Mouse (Mus musculus) gastrocnemius, adult 2 months (tissue): ENCODE results near the gene Wdr20. TPM values are rescaled to one million over a fixed set of nuclear protein-coding genes. Genes with fewer than 3 reads are reported as not detected.

Experiments
- DNase-seq: peaks from one replicate; pipeline ENCODE4 v3.0.0; 2022
- H3K27ac ChIP-seq: fragments of 200-600 bp; 2 replicates; pipeline ENCODE4 v1.8.1; 2022; ENCODE audit warnings: mild to moderate bottlenecking
- H3K4me3 ChIP-seq: fragments of 200-600 bp; 2 replicates; pipeline ENCODE4 v1.8.1; 2022; ENCODE audit warnings: mild to moderate bottlenecking, moderate library complexity
- CTCF ChIP-seq: fragments of 200-600 bp; IDR thresholded peaks from 2 replicates; pipeline ENCODE4 v1.8.1; 2022; ENCODE audit warnings: antibody characterized with exemption, mild to moderate bottlenecking, moderate library complexity
- intact Hi-C: fragments of 180-260 bp; cut with DNase I; formaldehyde crosslinking; loops from one replicate; pipeline ENCODE4 v1.15.1; 2025
- total RNA-seq, 2 experiments: library from RNA; stranded (reverse); gene quantifications; 2 replicates each; pipeline ENCODE4 v1.2.3; 2021

Gene Wdr20
- total RNA-seq, 2 experiments from 2014 or later: 18.9 to 22.0 TPM

DNA sequence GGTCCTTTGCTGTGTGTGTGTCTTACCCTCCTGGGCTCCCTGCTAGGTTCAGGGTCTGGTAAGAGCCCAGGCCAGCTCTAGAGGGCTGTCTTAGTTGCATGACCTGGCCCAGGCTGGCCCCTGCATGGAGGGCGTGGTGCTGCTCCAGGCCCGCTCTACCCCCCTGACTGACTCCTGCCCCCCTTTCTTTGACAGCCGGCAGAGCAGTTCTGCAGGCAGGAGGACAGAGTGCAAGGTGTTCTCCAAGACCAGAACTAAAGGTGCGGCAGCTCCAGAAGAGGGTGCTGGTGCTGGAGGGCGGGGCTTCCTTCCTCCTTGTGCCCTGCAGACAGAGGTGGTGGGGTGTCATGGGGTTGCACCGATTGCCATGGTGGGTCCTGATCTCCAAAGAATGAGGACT, 59.0 kb downstream of the Wdr20 start:
- DNase-seq: no peak
- no peak for TF ChIP-seq CTCF
- no peak overlapping the region for H3K4me3 ChIP-seq
- H3K27ac ChIP-seq: no peak overlapping the region
- intact Hi-C loops: no loop called here

DNA sequence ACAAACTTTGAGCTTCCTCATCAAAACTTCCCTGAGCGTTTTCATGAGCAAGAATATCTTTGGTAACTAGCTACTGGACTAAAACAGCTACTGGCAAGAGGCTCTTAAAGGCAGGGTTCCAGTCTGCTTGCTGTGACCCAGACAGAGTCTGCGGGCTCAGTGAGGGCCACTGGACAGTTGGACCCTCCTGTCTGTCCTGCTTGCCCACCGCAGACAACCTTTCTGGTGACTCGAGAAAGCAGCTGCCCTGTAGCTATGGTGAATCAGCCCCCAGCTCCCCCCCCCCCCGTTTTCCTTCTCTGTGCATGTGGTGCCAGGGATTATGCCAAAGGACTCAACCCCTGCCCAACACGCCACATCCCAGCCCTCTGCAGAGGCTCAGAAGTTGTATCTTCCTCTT, 59.5 kb downstream of the Wdr20 start:
- H3K27ac ChIP-seq: peak overlapping the region; percentile 66
- intact Hi-C loops: no loop called here
- no peak overlapping the region for H3K4me3 ChIP-seq
- TF ChIP-seq CTCF: no peak
- no peak for DNase-seq

DNA sequence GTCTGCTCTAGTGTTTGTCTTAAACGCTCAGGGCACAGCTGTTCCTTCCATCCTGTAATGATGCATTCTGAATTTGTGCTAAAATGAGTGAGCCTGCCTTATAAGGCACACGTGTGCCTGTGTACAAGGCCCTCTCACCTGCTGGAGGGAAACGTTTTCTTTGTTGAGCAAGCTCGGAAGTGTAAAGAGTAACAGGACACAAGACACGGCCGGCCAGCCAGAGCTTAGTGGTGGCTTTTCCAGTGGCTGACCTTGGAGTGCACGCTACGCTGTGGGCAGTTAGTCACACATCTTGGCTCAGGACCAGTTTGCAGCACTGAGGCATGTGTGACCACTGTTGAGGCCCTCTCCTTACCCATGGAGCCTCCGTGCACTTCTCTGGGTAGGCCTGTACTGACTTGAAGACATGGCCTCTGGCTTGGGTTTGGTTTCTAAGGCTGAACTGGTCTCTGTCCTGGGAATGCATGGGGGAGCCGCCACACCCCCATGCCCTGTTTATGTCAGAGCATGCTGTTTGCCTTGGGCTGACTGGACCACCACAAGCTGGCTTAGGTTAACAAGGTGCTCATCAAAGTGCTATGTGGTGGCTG, 60.2 kb downstream of the Wdr20 start:
- DNase-seq: peak; percentile 43

DNA sequence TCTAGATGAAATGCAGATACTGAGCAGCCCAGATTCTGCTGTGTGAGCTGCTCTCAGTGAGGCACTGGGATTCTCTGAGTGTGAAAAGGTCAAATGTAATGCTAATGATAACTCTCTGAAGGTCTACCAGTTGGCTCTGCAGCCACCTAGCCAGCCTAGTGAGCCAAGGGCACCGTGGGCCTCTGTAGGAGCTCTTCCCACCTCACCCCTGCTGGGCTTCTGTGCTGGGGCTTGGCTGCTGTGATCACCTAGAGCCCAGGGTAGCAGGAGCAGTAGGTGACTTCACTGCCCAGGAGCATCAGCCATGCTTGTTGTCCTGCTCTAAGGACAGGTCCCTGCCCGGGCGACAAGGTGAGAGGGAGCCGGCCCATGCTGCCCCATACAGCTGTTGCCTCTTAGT, 61.5 kb downstream of the Wdr20 start:
- peak; percentile 54 for DNase-seq
- intact Hi-C loops: no loop called here
- H3K4me3 ChIP-seq: no peak overlapping the region
- peak overlapping the region; percentile 66 for H3K27ac ChIP-seq
- no peak for TF ChIP-seq CTCF

More for the DNA sequence above, 60.2 kb downstream of the Wdr20 start:
- intact Hi-C loops: no loop called here
- no peak for TF ChIP-seq CTCF
- no peak overlapping the region for H3K4me3 ChIP-seq
- H3K27ac ChIP-seq: peak overlapping the region; percentile 66

DNA sequence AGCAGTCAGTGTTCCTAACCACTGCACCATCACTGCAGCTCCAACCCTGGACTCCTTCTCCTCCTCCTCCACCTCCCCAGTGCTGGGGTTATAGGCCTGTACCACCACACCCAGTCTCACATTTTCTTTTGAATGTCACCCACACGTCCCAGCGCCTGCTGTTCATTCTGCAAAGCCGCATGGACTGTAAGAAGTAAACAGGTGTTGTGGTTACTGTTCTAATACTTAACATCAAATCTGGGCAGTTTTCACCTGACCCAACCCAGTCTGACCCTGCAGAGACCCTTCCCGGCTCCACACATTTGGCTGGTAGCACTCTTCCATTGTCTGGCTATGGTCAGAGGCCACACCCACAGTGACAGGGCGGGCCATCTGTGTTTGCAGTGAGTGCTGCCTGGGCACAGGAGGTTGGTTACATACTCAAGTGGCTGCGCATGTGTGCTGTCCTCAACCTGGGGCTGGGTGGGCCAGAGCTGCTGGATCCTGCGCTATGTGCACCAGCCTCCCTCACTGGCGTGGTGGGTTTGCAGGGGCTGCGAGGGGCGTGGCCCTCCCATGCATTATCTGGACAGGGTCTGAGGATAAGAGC, 64.2 kb downstream of the Wdr20 start:
- intact Hi-C loops: no loop called here
- peak overlapping the region; percentile 31; the same call in 1 of the 2 replicates for H3K27ac ChIP-seq
- no peak for DNase-seq

DNA sequence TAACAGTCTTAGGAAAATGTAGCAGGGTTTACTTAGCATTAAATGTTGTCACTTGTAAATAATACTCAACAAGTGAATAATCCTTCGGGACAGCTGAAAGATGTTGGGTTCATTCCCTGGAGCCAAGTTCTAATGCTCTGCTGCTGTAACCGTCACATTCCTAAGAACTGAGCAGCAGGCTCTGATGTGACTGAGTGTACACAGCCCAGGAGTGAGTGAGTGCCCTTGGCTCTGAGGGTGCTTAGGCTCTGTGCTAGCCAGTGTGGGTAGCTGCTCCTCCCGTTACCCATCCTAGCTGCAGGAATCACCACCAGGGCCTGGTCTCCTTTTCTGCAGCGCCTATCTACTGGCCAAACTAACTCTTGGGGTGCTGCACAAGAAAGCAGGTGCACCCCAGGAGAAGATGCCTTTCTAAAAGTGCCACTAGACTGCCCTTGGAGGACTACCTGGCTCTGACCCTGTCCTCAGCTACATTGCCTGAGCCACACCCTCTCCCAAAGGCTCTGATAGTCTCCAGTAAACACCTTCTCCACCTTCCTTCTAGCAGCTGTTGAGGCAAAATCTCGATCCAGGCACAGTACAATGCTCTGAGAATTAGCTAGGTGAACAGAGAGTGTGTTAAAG, 65.0 kb downstream of the Wdr20 start:
- Histone ChIP-seq H3K4me3 (no peak overlapping the region), H3K27ac (peak overlapping the region; percentile 38; the same call in 1 of the 2 replicates)
- intact Hi-C loops: no loop called here
- DNase-seq: no peak
- no peak for TF ChIP-seq CTCF

More for the DNA sequence above, 64.2 kb downstream of the Wdr20 start:
- H3K4me3 ChIP-seq: no peak overlapping the region
- TF ChIP-seq CTCF: no peak

DNA sequence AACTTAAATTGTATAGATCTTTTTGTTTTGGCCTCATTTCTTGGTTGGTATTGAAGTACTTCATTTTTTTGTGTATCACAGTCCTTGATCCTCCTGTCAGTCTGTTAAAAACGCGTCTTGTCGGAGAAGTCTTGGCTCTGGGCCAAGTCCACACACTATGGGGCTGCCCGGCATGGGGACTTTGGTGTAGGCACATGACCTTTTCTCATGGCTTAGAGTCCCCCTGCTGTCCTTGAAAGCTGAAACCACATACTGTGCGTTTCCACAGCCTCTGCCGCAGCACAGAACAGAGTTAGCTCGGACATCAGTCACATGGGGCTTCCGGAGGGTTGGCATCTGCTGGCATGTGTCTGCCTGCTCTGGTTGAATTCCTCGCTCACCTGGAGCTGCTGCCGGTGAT, 66.5 kb downstream of the Wdr20 start:
- H3K27ac ChIP-seq: no peak overlapping the region
- intact Hi-C loops: no loop called here
- no peak for DNase-seq
- H3K4me3 ChIP-seq: no peak overlapping the region
- no peak for TF ChIP-seq CTCF

DNA sequence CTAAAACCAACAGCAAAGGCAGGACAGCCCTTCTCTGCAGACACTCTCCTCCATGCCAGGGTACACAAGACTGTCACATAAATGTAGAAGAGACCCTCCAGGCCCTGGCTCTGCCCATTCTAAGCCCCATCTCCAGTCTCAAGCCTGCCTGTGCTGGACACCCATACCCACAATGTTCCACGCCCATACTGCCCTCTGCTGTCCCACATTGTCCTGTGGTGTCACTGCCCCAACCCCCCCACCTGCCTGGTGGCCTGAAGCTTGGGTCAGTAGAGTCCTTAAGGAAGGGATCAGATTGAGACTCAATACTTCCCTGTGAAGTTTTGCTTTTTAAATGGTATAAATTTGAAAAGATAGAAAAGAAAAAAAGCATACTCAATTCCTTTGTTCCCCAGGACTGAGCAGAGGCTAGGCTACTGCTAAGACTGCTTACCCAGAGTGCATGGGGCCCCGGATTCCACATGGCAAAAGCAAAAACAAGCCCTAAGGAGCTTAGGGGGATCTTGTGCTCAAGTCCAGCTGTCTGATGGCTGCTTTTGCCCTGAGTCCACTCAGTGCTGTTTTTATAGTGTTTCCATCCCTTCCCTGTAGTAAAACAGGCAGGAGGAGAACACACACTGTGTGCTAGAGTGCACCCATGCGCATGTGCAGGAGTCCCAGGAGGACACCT, 68.7 kb downstream of the Wdr20 start:
- intact Hi-C loops: loop anchor here (5.0 kb wide), 1 partner anchor 69 kb away; the partner anchor contains the start of gene Wdr20
- Histone ChIP-seq H3K4me3 (no peak overlapping the region), H3K27ac (no peak overlapping the region)
- peak; percentile 61 for DNase-seq
- peak; percentile 64 for TF ChIP-seq CTCF

DNA sequence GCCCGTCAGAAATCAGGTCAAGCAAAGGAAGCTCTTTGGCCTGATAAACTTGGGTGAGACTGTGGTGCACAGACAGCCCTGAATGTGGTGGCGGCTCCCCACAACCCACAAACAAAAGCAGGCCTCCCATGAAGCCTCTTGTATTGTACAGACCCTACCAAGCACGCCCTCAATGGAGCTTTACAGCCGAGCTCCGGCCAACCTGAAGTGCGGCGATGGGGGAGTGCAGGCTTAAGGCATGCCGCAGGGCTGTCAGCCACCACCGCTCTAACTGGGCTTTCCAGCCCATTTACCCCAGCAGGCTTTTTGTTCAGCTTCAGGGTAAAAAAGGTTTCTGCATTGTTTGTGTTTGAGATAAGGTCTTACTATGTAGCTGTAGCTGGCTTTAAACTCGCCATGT, 70.7 kb downstream of the Wdr20 start:
- no peak for DNase-seq
- no peak for TF ChIP-seq CTCF
- no peak overlapping the region for H3K4me3 ChIP-seq
- no peak overlapping the region for H3K27ac ChIP-seq
- intact Hi-C loops: loop anchor here (5.0 kb wide), 1 partner anchor 71 kb away; the partner anchor contains the start of gene Wdr20

DNA sequence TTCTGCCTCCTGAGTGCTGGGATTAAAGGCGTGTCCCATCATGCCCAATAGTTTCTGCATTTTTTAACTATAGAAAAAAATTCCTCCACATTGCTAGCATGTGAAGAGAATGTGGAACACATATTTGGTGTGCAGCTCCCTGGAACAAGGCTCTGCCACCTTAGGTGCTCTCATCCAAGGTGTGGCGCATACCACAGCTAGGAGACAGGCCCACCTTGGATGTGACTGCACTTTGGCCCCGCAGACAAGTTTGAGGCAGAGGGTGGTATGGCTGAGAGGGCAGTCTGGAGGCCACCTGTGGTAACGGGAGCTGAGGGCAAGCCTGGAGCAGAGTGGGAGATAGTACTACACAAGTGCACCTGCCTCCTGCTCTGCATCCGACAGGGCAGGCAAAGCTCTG, 71.1 kb downstream of the Wdr20 start:
- Histone ChIP-seq H3K27ac (no peak overlapping the region), H3K4me3 (no peak overlapping the region)
- intact Hi-C loops: loop anchor here (5.0 kb wide), 1 partner anchor 72 kb away; the partner anchor contains the start of gene Wdr20
- no peak for DNase-seq
- no peak for TF ChIP-seq CTCF

DNA sequence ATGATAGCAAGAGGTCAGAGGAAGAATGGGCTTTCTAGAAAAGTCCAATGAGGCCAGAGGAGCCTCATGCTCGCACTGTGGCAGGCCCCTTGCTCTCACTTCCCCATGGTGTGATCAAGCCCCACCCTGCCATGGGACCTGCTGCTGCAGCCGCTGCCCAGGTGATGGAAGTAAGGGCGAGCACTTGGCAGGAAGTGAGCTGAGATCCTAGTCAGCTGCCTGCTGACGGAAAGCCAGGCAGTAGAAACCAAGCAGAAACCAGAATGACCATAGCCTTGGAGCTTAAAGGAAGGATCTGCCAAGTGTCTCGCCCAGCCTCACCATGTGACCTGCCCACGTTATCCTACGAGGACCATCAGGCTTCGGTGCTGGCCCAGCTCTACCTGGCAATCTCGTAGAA, 75.4 kb downstream of the Wdr20 start:
- TF ChIP-seq CTCF: no peak
- Histone ChIP-seq H3K4me3 (no peak overlapping the region), H3K27ac (no peak overlapping the region)
- intact Hi-C loops: no loop called here
- DNase-seq: no peak

DNA sequence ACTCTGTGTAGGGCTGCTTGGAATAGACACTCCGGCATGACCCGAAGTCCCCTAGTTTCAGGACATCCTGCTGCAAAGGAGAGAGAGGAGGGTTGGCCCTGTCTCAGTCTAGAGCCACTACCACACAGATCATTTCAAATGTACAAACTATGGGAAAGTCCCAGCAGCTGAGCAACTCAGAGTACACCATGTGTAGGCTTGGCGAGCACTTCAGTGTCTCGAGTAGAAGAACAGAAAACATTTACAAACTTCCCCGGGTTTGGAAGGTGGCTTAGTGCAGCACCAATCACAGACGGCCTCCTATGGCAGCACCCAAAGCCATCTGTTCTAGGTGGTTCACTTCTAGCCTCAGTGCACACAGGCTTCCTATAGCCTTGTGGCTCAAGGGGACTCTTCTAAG, 75.9 kb downstream of the Wdr20 start:
- intact Hi-C loops: no loop called here
- DNase-seq: no peak
- no peak overlapping the region for H3K4me3 ChIP-seq
- no peak overlapping the region for H3K27ac ChIP-seq
- no peak for TF ChIP-seq CTCF

DNA sequence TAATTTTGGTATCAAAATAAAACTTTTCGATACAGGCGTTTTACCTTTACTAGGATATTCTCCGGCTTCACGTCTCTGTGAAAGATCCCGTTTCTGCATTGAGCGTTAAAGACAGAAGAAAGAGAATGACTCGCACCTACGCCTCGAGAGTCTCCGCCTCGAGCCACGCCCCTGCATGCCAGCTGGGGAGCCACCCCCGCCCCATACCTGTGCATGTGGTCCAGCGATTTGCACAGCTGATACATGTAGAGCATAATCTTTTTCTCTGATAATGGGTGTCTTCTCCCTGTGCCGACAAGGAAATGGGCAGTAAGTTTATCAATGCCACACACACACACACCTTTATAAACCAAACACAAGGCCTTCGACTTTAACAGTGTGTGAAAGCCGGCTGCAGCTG, 77.2 kb downstream of the Wdr20 start:
- intact Hi-C loops: no loop called here
- no peak for DNase-seq
- Histone ChIP-seq H3K27ac (no peak overlapping the region), H3K4me3 (no peak overlapping the region)
- no peak for TF ChIP-seq CTCF
